Mouse (Mus musculus) megakaryocyte, adult 5-6 weeks (primary cell): ENCODE data around the gene Begain. TPM values are rescaled to one million over a fixed set of nuclear protein-coding genes. Genes with fewer than 3 reads are reported as not detected.

Experiments used
- ATAC-seq: 2 replicates; pipeline ENCODE4 v1.8.0; 2016; ENCODE audit warnings: mild to moderate bottlenecking, inconsistent platforms; ENCODE audit not compliant: poor library complexity, severe bottlenecking
- total RNA-seq, 2 experiments: library from RNA; stranded (forward) in 1 of 2; stranded (reverse) in 1 of 2; fragments of 153-499, 151-499 nt in 1 of 2; fragments of 221-1000, 200-1000 nt in 1 of 2; gene quantifications; 2 replicates each; pipeline versions ENCODE4 v1.2.3 to v1.2.4; 2015 to 2017

The Begain gene
- total RNA-seq, 2 experiments from 2014 or later = not detected

DNA sequence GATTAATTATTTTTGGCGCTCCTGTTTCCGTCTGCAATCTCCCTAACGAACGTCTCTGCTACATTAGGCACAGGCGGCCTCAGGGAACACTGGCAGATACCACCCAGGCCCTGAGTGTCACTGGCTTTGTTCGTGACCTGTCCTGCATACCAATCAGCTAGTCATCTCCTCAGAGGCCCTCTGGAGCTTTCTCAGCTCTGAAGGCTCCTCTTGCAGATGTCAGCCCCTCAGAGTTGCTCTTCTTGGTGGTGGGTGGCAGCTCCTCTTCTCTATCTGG is 85.4 kb downstream of the Begain start:
- no peak for ATAC-seq

Other genes with a start within 250 kb of the Begain start
- gene Slc25a29, start 232.3 kb downstream of the Begain start, total RNA-seq (2015) = 0.48 and 0.56 TPM in 2 replicates
- 0.16 TPM in 1 of 2 replicates, not detected in the other for gene Slc25a29, start 232.3 kb downstream of the Begain start, total RNA-seq (2017)
- gene Slc25a47, start 232.2 kb downstream of the Begain start, total RNA-seq (2015) = 0.22 and 0.52 TPM in 2 replicates
- gene Slc25a47, start 232.2 kb downstream of the Begain start, total RNA-seq (2017) = 0.45 and 0.59 TPM in 2 replicates
- gene Wdr25, start 174.6 kb downstream of the Begain start, total RNA-seq (2015) = 1.5 and 3.6 TPM in 2 replicates
- 3.9 and 4.5 TPM in 2 replicates for gene Wdr25, start 174.6 kb downstream of the Begain start, total RNA-seq (2017)
- gene Wars, start 174.0 kb downstream of the Begain start, total RNA-seq (2015) = 20.0 and 22.6 TPM in 2 replicates
- 47.8 and 51.9 TPM in 2 replicates for gene Wars, start 174.0 kb downstream of the Begain start, total RNA-seq (2017)